Mouse (Mus musculus) G1E (cell line): ENCODE results near the gene Trim80. TPM values are rescaled to one million over a fixed set of nuclear protein-coding genes. Genes with fewer than 3 reads are reported as not detected.
A peak's percentile ranks its signal among the peaks of the same experiment; 100 is the strongest.
"Not testable (repeated sequence)": the region's sequence is repeated elsewhere in the genome, so short reads cannot be mapped to it uniquely, and the experiment has no call there.

Experiments used
- ATAC-seq: 2 replicates; pipeline ENCODE4 v1.8.0; 2016; ENCODE audit warnings: mild to moderate bottlenecking; ENCODE audit not compliant: insufficient number of reproducible peaks, poor library complexity, low FRiP score, severe bottlenecking; ENCODE audit errors: extremely low read depth
- DNase-seq: peaks from one replicate; pipeline ENCODE4 v3.0.0; 2012; ENCODE audit warnings: low spot score
- H3K27me3 ChIP-seq: 2 replicates; pipeline ENCODE4 v1.6.1; 2012; ENCODE audit warnings: mild to moderate bottlenecking, low read length, inconsistent platforms; ENCODE audit not compliant: insufficient read depth
- H3K36me3 ChIP-seq: replicated peaks from 2 replicates; pipeline ENCODE3; 2012; ENCODE audit warnings: mild to moderate bottlenecking, inconsistent platforms
- H3K4me1 ChIP-seq: 2 replicates; pipeline ENCODE4 v1.6.1; 2012; ENCODE audit warnings: low read depth, low read length, inconsistent platforms, mixed read lengths; ENCODE audit not compliant: insufficient read depth
- H3K4me3 ChIP-seq: 2 replicates; pipeline ENCODE4 v1.5.1; 2012; ENCODE audit warnings: low read depth, mild to moderate bottlenecking, inconsistent platforms, low read length, moderate library complexity, mixed read lengths
- H3K9me3 ChIP-seq: replicated peaks from 2 replicates; pipeline ENCODE4 v1.6.1; 2012; ENCODE audit warnings: inconsistent platforms
- CTCF ChIP-seq: IDR thresholded peaks from 2 replicates; pipeline ENCODE4 v1.5.1; 2012; ENCODE audit warnings: low read depth, low read length, inconsistent platforms, mixed read lengths
- GATA1 ChIP-seq: IDR thresholded peaks from 2 replicates; pipeline ENCODE4 v1.6.1; 2012; ENCODE audit warnings: borderline replicate concordance, low read length, inconsistent platforms, mixed read lengths
- GATA2 ChIP-seq: IDR thresholded peaks from 2 replicates; pipeline ENCODE4 v1.6.1; 2012; ENCODE audit warnings: low read depth, low read length, inconsistent platforms, borderline replicate concordance
- POLR2AphosphoS5 ChIP-seq: IDR thresholded peaks from 2 replicates; pipeline ENCODE4 v1.6.1; 2012; ENCODE audit warnings: low read depth, low read length, inconsistent platforms; ENCODE audit not compliant: insufficient replicate concordance
- TAL1 ChIP-seq: conservative IDR thresholded peaks from 2 replicates; pipeline ENCODE4 v1.6.1; 2012; ENCODE audit warnings: low read depth, low read length, inconsistent platforms, mixed read lengths
- polyA plus RNA-seq: library from polyadenylated mRNA; stranded (reverse); fragments of >175 nt; gene quantifications from 2 replicates; pipeline ENCODE4 v1.2.3, GENCODE M21; 2012
- total RNA-seq, 2 experiments: library from RNA; stranded (forward) in 1 of 2; stranded (reverse) in 1 of 2; fragments of 200-1000 nt in 1 of 2; fragments of >200 nt in 1 of 2; fragmentation: Nextera tagmentation in 1 of 2; gene quantifications; 2 replicates each; pipeline ENCODE4 v1.2.3; 2014 to 2017

The Trim80 gene
- total and polyA plus RNA-seq, 3 experiments, result not detected

GRCm38 (mm10) chr11:115490441-115491355 lies 50.4 kb downstream of the Trim80 start:
- peaks cover 50% of the 10 kb centered on the region for H3K4me1 ChIP-seq
- H3K36me3 ChIP-seq, result peaks cover 46% of the 10 kb centered on the region
- no peaks in the 10 kb centered on the region for H3K9me3 ChIP-seq
- ATAC-seq, result no peak
- no peak for TF ChIP-seq GATA1
- no peak for TF ChIP-seq POLR2AphosphoS5
- 0 out of 2 replicates have a peak, but pooled peaks have one; percentile 27 for TF ChIP-seq CTCF
- TF ChIP-seq TAL1, result no peak
- no peak for TF ChIP-seq GATA2
- peak overlapping the region; percentile 85 for H3K4me3 ChIP-seq
- no peaks in the 10 kb centered on the region for H3K27me3 ChIP-seq
- no peak for DNase-seq

GRCm38 (mm10) chr11:115491356-115492083 lies 51.2 kb downstream of the Trim80 start, which contains the start of gene Nt5c:
Gene Nt5c (minus strand): TSS chr11:115491862.
- no peaks in the 10 kb centered on the region for H3K9me3 ChIP-seq
- H3K36me3 ChIP-seq, result peaks cover 42% of the 10 kb centered on the region
- peak within 1 kb of the TSS; percentile 85 for H3K4me3 ChIP-seq
- ATAC-seq (peak; percentile 96), DNase-seq (peak; percentile 93)
- no peaks in the 10 kb centered on the region for H3K27me3 ChIP-seq
- TF ChIP-seq CTCF (peak; percentile 15; the same call in 1 of the 2 replicates), TAL1 (no peak), POLR2AphosphoS5 (no peak), GATA1 (no peak), GATA2 (no peak)
- H3K4me1 ChIP-seq, result peaks cover 47% of the 10 kb centered on the region

GRCm38 (mm10) chr11:115492387-115492786 lies 52.0 kb downstream of the Trim80 start:
- no peak for ATAC-seq

GRCm38 (mm10) chr11:115496559-115496958 lies 56.2 kb downstream of the Trim80 start:
- not testable (repeated sequence) for H3K9me3 ChIP-seq, ATAC-seq, H3K27me3 ChIP-seq, DNase-seq, H3K4me3 ChIP-seq
- Histone ChIP-seq H3K4me1 (peaks cover 19% of the 10 kb centered on the region), H3K36me3 (peaks cover 50% of the 10 kb centered on the region)

More at GRCm38 (mm10) chr11:115492387-115492786, 52.0 kb downstream of the Trim80 start:
- Histone ChIP-seq H3K36me3 (peaks cover 45% of the 10 kb centered on the region), H3K4me1 (peaks cover 47% of the 10 kb centered on the region), H3K4me3 (peak overlapping the region; percentile 85; the same call in 1 of the 2 replicates), H3K27me3 (no peaks in the 10 kb centered on the region), H3K9me3 (no peaks in the 10 kb centered on the region)
- no peak for DNase-seq
- TF ChIP-seq CTCF, result no peak
- TF ChIP-seq POLR2AphosphoS5, result no peak
- no peak for TF ChIP-seq TAL1
- no peak for TF ChIP-seq GATA1
- TF ChIP-seq GATA2, result no peak

Other genes starting within 250 kb of the Trim80 start
Only the 20 nearest of the 21 such genes appear.
- gene Grin2c, start 173.3 kb upstream of the Trim80 start, total RNA-seq (2014; fragmentation: Nextera tagmentation), result 0.53 TPM in 1 of 2 replicates, not detected in the other
- gene Grin2c, start 173.3 kb upstream of the Trim80 start, total RNA-seq (2017), result 0.06 TPM in 1 of 2 replicates, not detected in the other
- not detected in 2 replicates for gene Grin2c, start 173.3 kb upstream of the Trim80 start, polyA plus RNA-seq
- gene Fdxr, start 163.5 kb upstream of the Trim80 start, total RNA-seq (2014; fragmentation: Nextera tagmentation), result 3.7 and 10.4 TPM in 2 replicates
- 10.7 and 11.1 TPM in 2 replicates for gene Fdxr, start 163.5 kb upstream of the Trim80 start, total RNA-seq (2017)
- 32.2 and 36.3 TPM in 2 replicates for gene Fdxr, start 163.5 kb upstream of the Trim80 start, polyA plus RNA-seq
- gene Fads6, start 142.9 kb upstream of the Trim80 start, total RNA-seq (2014; fragmentation: Nextera tagmentation), result not detected in 2 replicates
- 0.06 and 0.38 TPM in 2 replicates for gene Fads6, start 142.9 kb upstream of the Trim80 start, total RNA-seq (2017)
- gene Fads6, start 142.9 kb upstream of the Trim80 start, polyA plus RNA-seq, result not detected in 2 replicates
- not detected in 2 replicates for gene Otop2, start 133.4 kb upstream of the Trim80 start, total RNA-seq (2014; fragmentation: Nextera tagmentation)
- not detected in 2 replicates for gene Otop2, start 133.4 kb upstream of the Trim80 start, total RNA-seq (2017)
- gene Otop2, start 133.4 kb upstream of the Trim80 start, polyA plus RNA-seq, result not detected in 2 replicates
- gene Ush1g, start 118.5 kb upstream of the Trim80 start, total RNA-seq (2014; fragmentation: Nextera tagmentation), result not detected in 2 replicates
- gene Ush1g, start 118.5 kb upstream of the Trim80 start, total RNA-seq (2017), result 0.05 and 0.06 TPM in 2 replicates
- gene Ush1g, start 118.5 kb upstream of the Trim80 start, polyA plus RNA-seq, result not detected in 2 replicates
- not detected in 2 replicates for gene Otop3, start 105.8 kb upstream of the Trim80 start, total RNA-seq (2014; fragmentation: Nextera tagmentation)
- gene Otop3, start 105.8 kb upstream of the Trim80 start, total RNA-seq (2017), result not detected in 2 replicates
- not detected in 2 replicates for gene Otop3, start 105.8 kb upstream of the Trim80 start, polyA plus RNA-seq
- gene Hid1, start 72.8 kb upstream of the Trim80 start, total RNA-seq (2014; fragmentation: Nextera tagmentation), result not detected in 2 replicates
- gene Hid1, start 72.8 kb upstream of the Trim80 start, total RNA-seq (2017), result not detected in 2 replicates
- gene Hid1, start 72.8 kb upstream of the Trim80 start, polyA plus RNA-seq, result 0.01 TPM in 1 of 2 replicates, not detected in the other
- not detected in 2 replicates for gene Cdr2l, start 58.6 kb upstream of the Trim80 start, total RNA-seq (2014; fragmentation: Nextera tagmentation)
- gene Cdr2l, start 58.6 kb upstream of the Trim80 start, total RNA-seq (2017), result 0.05 and 0.06 TPM in 2 replicates
- gene Cdr2l, start 58.6 kb upstream of the Trim80 start, polyA plus RNA-seq, result not detected in 2 replicates
- gene Mrpl58, start 36.8 kb upstream of the Trim80 start, total RNA-seq (2014; fragmentation: Nextera tagmentation), result 66.8 and 102 TPM in 2 replicates
- gene Mrpl58, start 36.8 kb upstream of the Trim80 start, total RNA-seq (2017), result 75.3 and 78.5 TPM in 2 replicates
- 67.0 and 74.3 TPM in 2 replicates for gene Mrpl58, start 36.8 kb upstream of the Trim80 start, polyA plus RNA-seq
- 472 and 487 TPM in 2 replicates for gene Atp5h, start 20.6 kb upstream of the Trim80 start, total RNA-seq (2014; fragmentation: Nextera tagmentation)
- gene Atp5h, start 20.6 kb upstream of the Trim80 start, total RNA-seq (2017), result 721 and 764 TPM in 2 replicates
- 58.6 and 107 TPM in 2 replicates for gene Atp5h, start 20.6 kb upstream of the Trim80 start, polyA plus RNA-seq
- gene Kctd2, start 20.4 kb upstream of the Trim80 start, total RNA-seq (2014; fragmentation: Nextera tagmentation), result 7.2 and 15.4 TPM in 2 replicates
- gene Kctd2, start 20.4 kb upstream of the Trim80 start, total RNA-seq (2017), result 15.2 and 17.3 TPM in 2 replicates
- gene Kctd2, start 20.4 kb upstream of the Trim80 start, polyA plus RNA-seq, result 17.5 and 24.6 TPM in 2 replicates
- not detected in 2 replicates for gene Slc16a5, start 21.9 kb downstream of the Trim80 start, total RNA-seq (2014; fragmentation: Nextera tagmentation)
- gene Slc16a5, start 21.9 kb downstream of the Trim80 start, total RNA-seq (2017), result 0.05 TPM in 1 of 2 replicates, not detected in the other
- gene Slc16a5, start 21.9 kb downstream of the Trim80 start, polyA plus RNA-seq, result not detected in 2 replicates
- 6.0 and 8.4 TPM in 2 replicates for gene Armc7, start 35.1 kb downstream of the Trim80 start, total RNA-seq (2014; fragmentation: Nextera tagmentation)
- gene Armc7, start 35.1 kb downstream of the Trim80 start, total RNA-seq (2017), result 5.9 and 7.8 TPM in 2 replicates
- 24.4 and 29.0 TPM in 2 replicates for gene Armc7, start 35.1 kb downstream of the Trim80 start, polyA plus RNA-seq
- 43.7 and 47.1 TPM in 2 replicates for gene Nt5c, start 51.3 kb downstream of the Trim80 start, total RNA-seq (2014; fragmentation: Nextera tagmentation)
- gene Nt5c, start 51.3 kb downstream of the Trim80 start, total RNA-seq (2017), result 145 and 161 TPM in 2 replicates
- gene Nt5c, start 51.3 kb downstream of the Trim80 start, polyA plus RNA-seq, result 67.4 and 118 TPM in 2 replicates
- gene Jpt1, start 73.8 kb downstream of the Trim80 start, total RNA-seq (2014; fragmentation: Nextera tagmentation), result 172 and 222 TPM in 2 replicates
- 186 and 196 TPM in 2 replicates for gene Jpt1, start 73.8 kb downstream of the Trim80 start, total RNA-seq (2017)
- 202 and 218 TPM in 2 replicates for gene Jpt1, start 73.8 kb downstream of the Trim80 start, polyA plus RNA-seq
- 491 and 596 TPM in 2 replicates for gene Sumo2, start 95.7 kb downstream of the Trim80 start, total RNA-seq (2014; fragmentation: Nextera tagmentation)
- gene Sumo2, start 95.7 kb downstream of the Trim80 start, total RNA-seq (2017), result 642 and 699 TPM in 2 replicates
- 393 and 421 TPM in 2 replicates for gene Sumo2, start 95.7 kb downstream of the Trim80 start, polyA plus RNA-seq
- gene Nup85, start 123.9 kb downstream of the Trim80 start, total RNA-seq (2014; fragmentation: Nextera tagmentation), result 78.5 and 87.7 TPM in 2 replicates
- gene Nup85, start 123.9 kb downstream of the Trim80 start, total RNA-seq (2017), result 166 and 172 TPM in 2 replicates
- gene Nup85, start 123.9 kb downstream of the Trim80 start, polyA plus RNA-seq, result 28.2 and 57.5 TPM in 2 replicates
- gene Mrps7, start 163.4 kb downstream of the Trim80 start, total RNA-seq (2014; fragmentation: Nextera tagmentation), result 34.3 and 41.0 TPM in 2 replicates
- 52.8 and 53.5 TPM in 2 replicates for gene Mrps7, start 163.4 kb downstream of the Trim80 start, total RNA-seq (2017)
- 61.1 and 68.7 TPM in 2 replicates for gene Mrps7, start 163.4 kb downstream of the Trim80 start, polyA plus RNA-seq
- 58.5 and 95.5 TPM in 2 replicates for gene Gga3, start 163.5 kb downstream of the Trim80 start, total RNA-seq (2014; fragmentation: Nextera tagmentation)
- 13.7 and 22.7 TPM in 2 replicates for gene Gga3, start 163.5 kb downstream of the Trim80 start, total RNA-seq (2017)
- gene Gga3, start 163.5 kb downstream of the Trim80 start, polyA plus RNA-seq, result 102 and 144 TPM in 2 replicates
- 43.6 and 59.8 TPM in 2 replicates for gene Mif4gd, start 172.4 kb downstream of the Trim80 start, total RNA-seq (2014; fragmentation: Nextera tagmentation)
- gene Mif4gd, start 172.4 kb downstream of the Trim80 start, total RNA-seq (2017), result 49.9 and 59.4 TPM in 2 replicates
- gene Mif4gd, start 172.4 kb downstream of the Trim80 start, polyA plus RNA-seq, result 24.3 and 32.4 TPM in 2 replicates